Comparison of ENCODE assay signal across 22 mouse cellular contexts in genomic region chr3:117694736-117695135, GRCm38 (mm10).
A peak's percentile ranks its signal among the peaks of the same experiment; 100 is the strongest.
DNase-seq lines count a peak whose midpoint lies in the region; ATAC-seq and TF ChIP-seq lines count a peak whose summit lies in the region.
"Had no signal": no experiment of that assay in that cellular context is flagged by ENCODE, and none has a peak within 500 bp of the region (broad histone marks: within the 10 kb centered on the region; RNA-seq: fewer than 3 reads in every experiment).

No protein-coding gene starts in this region.

- peak; percentile 1 for TF ChIP-seq RAD21 in CH12.LX (IDR thresholded peaks at IDR 0.05; ENCODE audit: low read depth, low read length)

- no peak overlapping the region for H3K4me3 ChIP-seq in forebrain, postnatal 0 days (ENCODE audit: low read depth, low read length)
- no peak overlapping the region for H3K4me3 ChIP-seq in forebrain, embryonic 16.5 days (replicated peaks; ENCODE audit: low read length)
- H3K4me3 ChIP-seq in layer of hippocampus, adult 2 months: no peak overlapping the region
- no peak overlapping the region for H3K4me3 ChIP-seq in CH12.LX (replicated peaks in 1 of 3; ENCODE audit: low read depth in 2 of 3, low read length in 2 of 3, poor library complexity in 1 of 3)
- no peak overlapping the region for H3K4me3 ChIP-seq in stomach, postnatal 0 days (ENCODE audit: low read depth, low read length)
- H3K4me3 ChIP-seq: embryonic facial prominence, embryonic 15.5 days; erythroblast, embryonic 14.5 days; heart, adult 2 months; heart, embryonic 12.5 days; hindbrain, embryonic 10.5 days; hindbrain, embryonic 15.5 days had no signal

- no peaks in the 10 kb centered on the region for H3K27me3 ChIP-seq in forebrain, postnatal 0 days (ENCODE audit: insufficient read depth, low read length)
- no peaks in the 10 kb centered on the region for H3K27me3 ChIP-seq in forebrain, embryonic 16.5 days (replicated peaks; ENCODE audit: control insufficient read depth, insufficient read depth, low read length)
- no peaks in the 10 kb centered on the region for H3K27me3 ChIP-seq in CH12.LX (replicated peaks)
- no peaks in the 10 kb centered on the region for H3K27me3 ChIP-seq in stomach, postnatal 0 days (ENCODE audit: control insufficient read depth, insufficient read depth, low read length)
- H3K27me3 ChIP-seq: embryonic facial prominence, embryonic 15.5 days; heart, embryonic 12.5 days; hindbrain, embryonic 15.5 days; Patski had no signal

- H3K4me1 ChIP-seq in forebrain, postnatal 0 days (ENCODE audit: insufficient read depth): no peaks in the 10 kb centered on the region
- no peaks in the 10 kb centered on the region for H3K4me1 ChIP-seq in forebrain, embryonic 16.5 days (replicated peaks; ENCODE audit: control insufficient read depth, insufficient read depth, low read length)
- H3K4me1 ChIP-seq in CH12.LX (ENCODE audit: control insufficient read depth in 1 of 2, insufficient read depth in 2 of 2): 0 out of 4 replicates have a peak, but pooled peaks cover 0 to 2% of the 10 kb centered on the region in 2 experiments
- H3K4me1 ChIP-seq in stomach, postnatal 0 days (replicated peaks; ENCODE audit: control insufficient read depth, insufficient read depth): no peaks in the 10 kb centered on the region
- H3K4me1 ChIP-seq: embryonic facial prominence, embryonic 15.5 days; hindbrain, embryonic 10.5 days; hindbrain, embryonic 15.5 days had no signal

- dilution Hi-C loops in CH12.LX (cut with MboI; ENCODE audit: extremely low pct_ligation_motif_present, extremely low pct_unique_long_range_greater_than_20kb, low sequenced_read_pairs): no loop called here

- no peak overlapping the region for H3K27ac ChIP-seq in forebrain, postnatal 0 days (ENCODE audit: low read depth, low read length)
- H3K27ac ChIP-seq in forebrain, embryonic 16.5 days (ENCODE audit: low read length): no peak overlapping the region
- no peak overlapping the region for H3K27ac ChIP-seq in layer of hippocampus, adult 2 months
- H3K27ac ChIP-seq in CH12.LX (ENCODE audit: insufficient read depth, low read depth): no peak overlapping the region
- no peak overlapping the region for H3K27ac ChIP-seq in stomach, postnatal 0 days (replicated peaks)
- H3K27ac ChIP-seq: embryonic facial prominence, embryonic 15.5 days; heart, adult 2 months; hindbrain, embryonic 10.5 days; hindbrain, embryonic 15.5 days had no signal

- H3K4me2 ChIP-seq in forebrain, postnatal 0 days (ENCODE audit: low read depth): no peak overlapping the region
- no peak overlapping the region for H3K4me2 ChIP-seq in forebrain, embryonic 16.5 days (ENCODE audit: low read length)
- H3K4me2 ChIP-seq in CH12.LX (ENCODE audit: insufficient read depth, low read depth, poor library complexity, severe bottlenecking): no peak overlapping the region
- H3K4me2 ChIP-seq in stomach, postnatal 0 days (replicated peaks; ENCODE audit: low read depth): no peak overlapping the region
- H3K4me2 ChIP-seq: embryonic facial prominence, embryonic 15.5 days; heart, embryonic 12.5 days; hindbrain, embryonic 15.5 days had no signal

- peak; percentile 18; the same call in 1 of the 2 replicates for TF ChIP-seq CTCF in forebrain, postnatal 0 days (IDR thresholded peaks at IDR 0.05; ENCODE audit: low read depth)
- TF ChIP-seq CTCF in layer of hippocampus, adult 2 months (conservative IDR thresholded peaks at IDR 0.05): peak; percentile 66
- no peak; a peak in 1 of 4 replicates for TF ChIP-seq CTCF in CH12.LX (conservative IDR thresholded peaks at IDR 0.05 in 1 of 2, IDR thresholded peaks at IDR 0.05 in 1 of 2; ENCODE audit: low read depth in 2 of 2, low read length in 2 of 2)
- TF ChIP-seq CTCF in stomach, postnatal 0 days (IDR thresholded peaks at IDR 0.05; ENCODE audit: low read depth): 0 out of 2 replicates have a peak, but pooled peaks have one; percentile 14

- no peaks in the 10 kb centered on the region for H3K9me3 ChIP-seq in forebrain, postnatal 0 days (ENCODE audit: low read length)
- no peaks in the 10 kb centered on the region for H3K9me3 ChIP-seq in forebrain, embryonic 16.5 days (ENCODE audit: control insufficient read depth, low read length)
- H3K9me3 ChIP-seq in CH12.LX (replicated peaks; ENCODE audit: low read length): no peaks in the 10 kb centered on the region
- no peaks in the 10 kb centered on the region for H3K9me3 ChIP-seq in stomach, postnatal 0 days (ENCODE audit: control insufficient read depth, low read length)
- H3K9me3 ChIP-seq: embryonic facial prominence, embryonic 15.5 days; heart, embryonic 12.5 days; hindbrain, embryonic 10.5 days; hindbrain, embryonic 15.5 days had no signal

- H3K36me3 ChIP-seq in forebrain, postnatal 0 days (ENCODE audit: insufficient read depth): no peaks in the 10 kb centered on the region
- H3K36me3 ChIP-seq in forebrain, embryonic 16.5 days (ENCODE audit: control insufficient read depth, insufficient read depth): no peaks in the 10 kb centered on the region
- no peaks in the 10 kb centered on the region for H3K36me3 ChIP-seq in CH12.LX (replicated peaks in 1 of 2; ENCODE audit: control insufficient read depth in 1 of 2, insufficient read depth in 1 of 2, low read length in 1 of 2)
- no peaks in the 10 kb centered on the region for H3K36me3 ChIP-seq in stomach, postnatal 0 days (ENCODE audit: control insufficient read depth, insufficient read depth, low read length)
- H3K36me3 ChIP-seq: embryonic facial prominence, embryonic 15.5 days; heart, embryonic 12.5 days; hindbrain, embryonic 10.5 days; hindbrain, embryonic 15.5 days had no signal

- in situ Hi-C loops in CH12.LX (cut with MboI; ENCODE audit: low pct_ligation_motif_present, low pct_unique_long_range_greater_than_20kb, low sequenced_read_pairs): no loop called here

- H3K9ac ChIP-seq in forebrain, postnatal 0 days: no peak overlapping the region
- H3K9ac ChIP-seq in forebrain, embryonic 16.5 days (replicated peaks; ENCODE audit: low read depth, low read length): no peak overlapping the region
- H3K9ac ChIP-seq in CH12.LX (ENCODE audit: insufficient read depth, low read depth): no peak overlapping the region
- H3K9ac ChIP-seq in stomach, postnatal 0 days (ENCODE audit: low read length): no peak overlapping the region
- H3K9ac ChIP-seq: embryonic facial prominence, embryonic 15.5 days; heart, embryonic 12.5 days; hindbrain, embryonic 15.5 days had no signal

- no peaks in the 10 kb centered on the region for H3K79me2 ChIP-seq in CH12.LX (replicated peaks; ENCODE audit: control insufficient read depth, extremely low read depth, insufficient read depth, poor library complexity, severe bottlenecking)

- no peak for DNase-seq in forebrain, postnatal 0 days
- no peak for DNase-seq in layer of hippocampus, adult 2 months (ENCODE audit: low spot score in 2 of 2)
- DNase-seq in layer of hippocampus, postnatal 10 days (ENCODE audit: low spot score in 2 of 2): no peak
- no peak for DNase-seq in CH12.LX (ENCODE audit: extremely low read depth)
- DNase-seq in stomach, postnatal 0 days (ENCODE audit: low spot score): no peak
- no peak for DNase-seq in gastrocnemius, postnatal 25 days
- DNase-seq: adrenal gland, postnatal 25 days; cerebellum, adult 11 months; cerebellum, adult 8-10 months; cerebellum, postnatal 14 days; embryo, embryonic 11 days; gastrocnemius, postnatal 10 days; heart, adult 2 months had no signal

- WGBS in forebrain, postnatal 0 days: 29% methylated on average over 1 of the region's 1 CpGs
- 27% methylated on average over 1 of the region's 1 CpGs for WGBS in forebrain, embryonic 16.5 days
- WGBS in stomach, postnatal 0 days: 48% methylated on average over 1 of the region's 1 CpGs

- no peak for TF ChIP-seq POLR2A in CH12.LX (IDR thresholded peaks at IDR 0.05; ENCODE audit: low read depth, low read length)

- no peak; the same call in 1 of the 2 replicates for ATAC-seq in forebrain, postnatal 0 days
- ATAC-seq in forebrain, embryonic 16.5 days: no peak
- no peak for ATAC-seq in stomach, postnatal 0 days (ENCODE audit: low FRiP score, low TSS enrichment)
- ATAC-seq: activated CD4-positive, CD25-positive, alpha-beta regulatory T cell, adult 4 months; inflammation-experienced regulatory T-cells, adult 6 months; Patski had no signal

- no peak for TF ChIP-seq EP300 in CH12.LX (IDR thresholded peaks at IDR 0.05; ENCODE audit: low read length)
- TF ChIP-seq EP300 in stomach, postnatal 0 days (optimal IDR thresholded peaks at IDR 0.05): no peak

TF ChIP-seq in CH12.LX, 34 proteins besides CTCF, POLR2A, EP300 and RAD21:
- peak; percentile 80 for TF ChIP-seq ZNF384 (IDR thresholded peaks at IDR 0.05; ENCODE audit: low read depth, low read length)
- TF ChIP-seq MEF2A (IDR thresholded peaks at IDR 0.05; ENCODE audit: borderline replicate concordance, low read depth, low read length): no peak

Comparison
In these comparisons a context has a peak if more than half of its experiments do, and no peak if none do; other contexts are left out.
1. CTCF ChIP-seq: peak in forebrain, postnatal 0 days (single experiment), layer of hippocampus, adult 2 months (single experiment) and stomach, postnatal 0 days (single experiment); none in CH12.LX (0 of 2).